Mouse (Mus musculus): ENCODE data around the gene Tmem37. TPM values are rescaled to one million over a fixed set of nuclear protein-coding genes. Genes with fewer than 3 reads are reported as not detected.
A peak's percentile ranks its signal among the peaks of the same experiment; 100 is the strongest.

Gene Tmem37
- polyA plus RNA-seq, 1 experiment from 2014 or later, result 59.6 TPM

GRCm38 (mm10) chr1:120057674-120058430 lies 16.0 kb downstream of the Tmem37 start:
- CTCF ChIA-PET, result no interaction called here
- ATAC-seq, result no peak
- POLR2A ChIA-PET, result no interaction called here
- TF ChIP-seq CTCF (IDR thresholded peaks at IDR 0.05), result no peak
- no peak for DNase-seq (ENCODE audit: low read depth, low spot score)
- no peaks in the 10 kb centered on the region for H3K27me3 ChIP-seq
- in situ Hi-C loops (cut with MboI; ENCODE audit: low pct_unique_long_range_greater_than_20kb), result no loop called here

GRCm38 (mm10) chr1:120057044-120057443 lies 16.8 kb downstream of the Tmem37 start:
- ChIA-PET CTCF (interaction anchor here (0.8 kb wide), 1 partner anchor 19 kb away, joined by 3 read pairs; no protein-coding TSS in a partner anchor), POLR2A (no interaction called here)
- no peak for TF ChIP-seq CTCF (IDR thresholded peaks at IDR 0.05)
- in situ Hi-C loops (cut with MboI; ENCODE audit: low pct_unique_long_range_greater_than_20kb), result no loop called here
- no peak for DNase-seq (ENCODE audit: low read depth, low spot score)
- ATAC-seq, result no peak
- H3K27me3 ChIP-seq, result no peaks in the 10 kb centered on the region

GRCm38 (mm10) chr1:120056236-120056635 lies 17.6 kb downstream of the Tmem37 start:
- CTCF ChIA-PET, result interaction anchor here (0.8 kb wide), 1 partner anchor 18 kb away, joined by 3 read pairs; no protein-coding TSS in a partner anchor

GRCm38 (mm10) chr1:120055475-120055874 lies 18.4 kb downstream of the Tmem37 start:
- no peaks in the 10 kb centered on the region for H3K27me3 ChIP-seq
- in situ Hi-C loops (cut with MboI; ENCODE audit: low pct_unique_long_range_greater_than_20kb), result no loop called here
- TF ChIP-seq CTCF (IDR thresholded peaks at IDR 0.05), result no peak
- ATAC-seq (no peak), DNase-seq (ENCODE audit: low read depth, low spot score) (no peak)
- ChIA-PET CTCF (no interaction called here), POLR2A (no interaction called here)

More at GRCm38 (mm10) chr1:120056236-120056635, 17.6 kb downstream of the Tmem37 start:
- TF ChIP-seq CTCF (IDR thresholded peaks at IDR 0.05), result no peak
- POLR2A ChIA-PET, result no interaction called here
- in situ Hi-C loops (cut with MboI; ENCODE audit: low pct_unique_long_range_greater_than_20kb), result no loop called here
- no peaks in the 10 kb centered on the region for H3K27me3 ChIP-seq
- DNase-seq (ENCODE audit: low read depth, low spot score) (no peak), ATAC-seq (no peak)

- ChIA-PET CTCF (no interaction called here), POLR2A (no interaction called here)
- in situ Hi-C loops (cut with MboI; ENCODE audit: low pct_unique_long_range_greater_than_20kb), result no loop called here
- no peak for TF ChIP-seq CTCF (IDR thresholded peaks at IDR 0.05)
- DNase-seq (ENCODE audit: low read depth, low spot score) (no peak), ATAC-seq (no peak)
- H3K27me3 ChIP-seq, result no peaks in the 10 kb centered on the region
These were observed 18.9 kb downstream of the Tmem37 start for GRCm38 (mm10) chr1:120054997-120055396.

- DNase-seq (ENCODE audit: low read depth, low spot score) (no peak), ATAC-seq (peak; percentile 63)
- POLR2A ChIA-PET, result no interaction called here
- CTCF ChIA-PET, result no interaction called here
- no peaks in the 10 kb centered on the region for H3K27me3 ChIP-seq
- in situ Hi-C loops (cut with MboI; ENCODE audit: low pct_unique_long_range_greater_than_20kb), result no loop called here
- TF ChIP-seq CTCF (IDR thresholded peaks at IDR 0.05), result no peak
These were observed 22.8 kb downstream of the Tmem37 start for GRCm38 (mm10) chr1:120051070-120051469.

- DNase-seq (ENCODE audit: low read depth, low spot score) (no peak), ATAC-seq (no peak)
- H3K27me3 ChIP-seq, result no peaks in the 10 kb centered on the region
- in situ Hi-C loops (cut with MboI; ENCODE audit: low pct_unique_long_range_greater_than_20kb), result no loop called here
- no peak for TF ChIP-seq CTCF (IDR thresholded peaks at IDR 0.05)
- ChIA-PET POLR2A (no interaction called here), CTCF (no interaction called here)
These were observed 26.5 kb downstream of the Tmem37 start for GRCm38 (mm10) chr1:120047325-120047724.

- ChIA-PET CTCF (interaction anchor here (1.1 kb wide), 1 partner anchor 17 kb away, joined by 3 read pairs; no protein-coding TSS in a partner anchor), POLR2A (no interaction called here)
- ATAC-seq, result no peak
These were observed 29.3 kb downstream of the Tmem37 start for GRCm38 (mm10) chr1:120044584-120044983.

GRCm38 (mm10) chr1:120042421-120042820 lies 31.5 kb downstream of the Tmem37 start:
- ATAC-seq (no peak), DNase-seq (ENCODE audit: low read depth, low spot score) (no peak)
- POLR2A ChIA-PET, result no interaction called here
- in situ Hi-C loops (cut with MboI; ENCODE audit: low pct_unique_long_range_greater_than_20kb), result no loop called here
- CTCF ChIA-PET, result no interaction called here
- no peak for TF ChIP-seq CTCF (IDR thresholded peaks at IDR 0.05)
- H3K27me3 ChIP-seq, result no peaks in the 10 kb centered on the region

More at GRCm38 (mm10) chr1:120044584-120044983, 29.3 kb downstream of the Tmem37 start:
- DNase-seq (ENCODE audit: low read depth, low spot score), result no peak
- in situ Hi-C loops (cut with MboI; ENCODE audit: low pct_unique_long_range_greater_than_20kb), result no loop called here
- no peak for TF ChIP-seq CTCF (IDR thresholded peaks at IDR 0.05)
- no peaks in the 10 kb centered on the region for H3K27me3 ChIP-seq

- ATAC-seq (no peak), DNase-seq (ENCODE audit: low read depth, low spot score) (no peak)
- POLR2A ChIA-PET, result interaction anchor here (1.1 kb wide), 1 partner anchor 62 kb away, joined by 4 read pairs; no protein-coding TSS in a partner anchor
- CTCF ChIA-PET, result interaction anchor here (0.6 to 0.9 kb wide), 2 partner anchors 18 to 221 kb away, joined by 3 to 4 read pairs; no protein-coding TSS in a partner anchor
- H3K27me3 ChIP-seq, result no peaks in the 10 kb centered on the region
- in situ Hi-C loops (cut with MboI; ENCODE audit: low pct_unique_long_range_greater_than_20kb), result no loop called here
- TF ChIP-seq CTCF (IDR thresholded peaks at IDR 0.05), result no peak
These were observed 35.3 kb downstream of the Tmem37 start for GRCm38 (mm10) chr1:120038594-120038993.

GRCm38 (mm10) chr1:120037021-120037683 lies 36.7 kb downstream of the Tmem37 start:
- no peak for ATAC-seq

More at GRCm38 (mm10) chr1:120037021-120037683, 36.7 kb downstream of the Tmem37 start:
- CTCF ChIA-PET, result no interaction called here
- POLR2A ChIA-PET, result no interaction called here
- in situ Hi-C loops (cut with MboI; ENCODE audit: low pct_unique_long_range_greater_than_20kb), result no loop called here
- DNase-seq (ENCODE audit: low read depth, low spot score), result no peak
- no peaks in the 10 kb centered on the region for H3K27me3 ChIP-seq
- no peak for TF ChIP-seq CTCF (IDR thresholded peaks at IDR 0.05)
